8 mouse cellular contexts compared by ENCODE assay signal in genomic region chrX:20961477-20962378, GRCm38 (mm10). TPM values are rescaled to one million over a fixed set of nuclear protein-coding genes. Genes with fewer than 3 reads are reported as not detected.
A peak's percentile ranks its signal among the peaks of the same experiment; 100 is the strongest.
DNase-seq lines count a peak whose midpoint lies in the region; ATAC-seq and TF ChIP-seq lines count a peak whose summit lies in the region.

TSS of gene Uxt (minus strand) at chrX:20962017.

- no peaks in the 10 kb centered on the region for H3K27me3 ChIP-seq in forebrain, embryonic 16.5 days (replicated peaks; ENCODE audit: control insufficient read depth, insufficient read depth, low read length)
- no peaks in the 10 kb centered on the region for H3K27me3 ChIP-seq in lung, embryonic 15.5 days

- H3K4me1 ChIP-seq in ES-E14 (ENCODE audit: control insufficient read depth in 2 of 2, insufficient read depth in 2 of 2, low read length in 2 of 2, poor library complexity in 1 of 2): no peaks in the 10 kb centered on the region
- H3K4me1 ChIP-seq in forebrain, embryonic 16.5 days (replicated peaks; ENCODE audit: control insufficient read depth, insufficient read depth, low read length): 0 out of 2 replicates have a peak, but pooled peaks cover 3% of the 10 kb centered on the region
- no peaks in the 10 kb centered on the region for H3K4me1 ChIP-seq in lung, embryonic 15.5 days

- WGBS in forebrain, embryonic 16.5 days: 25% methylated on average over 57 of the region's 57 CpGs
- 14% methylated on average over 57 of the region's 57 CpGs for WGBS in lung, embryonic 15.5 days

- H3K4me2 ChIP-seq in forebrain, embryonic 16.5 days (ENCODE audit: low read length): peak within 1 kb of the TSS; percentile 47
- H3K4me2 ChIP-seq in lung, embryonic 15.5 days: peak within 1 kb of the TSS; percentile 45

- H3K4me3 ChIP-seq in ES-E14 (ENCODE audit: insufficient read depth in 1 of 2, low read depth in 1 of 2, low read length in 2 of 2, poor library complexity in 1 of 2, severe bottlenecking in 1 of 2): peak within 1 kb of the TSS; percentile 83 to 87
- peak within 1 kb of the TSS; percentile 56 for H3K4me3 ChIP-seq in forebrain, embryonic 16.5 days (replicated peaks; ENCODE audit: low read length)
- H3K4me3 ChIP-seq in lung, embryonic 15.5 days: peak within 1 kb of the TSS; percentile 55

- peak within 1 kb of the TSS; percentile 90 for H3K27ac ChIP-seq in ES-E14 (ENCODE audit: insufficient read depth, low read depth, low read length, poor library complexity, severe bottlenecking)
- H3K27ac ChIP-seq in forebrain, embryonic 16.5 days (ENCODE audit: low read length): peak within 1 kb of the TSS; percentile 69
- H3K27ac ChIP-seq in lung, embryonic 15.5 days: peak within 1 kb of the TSS; percentile 75

- H3K9ac ChIP-seq in ES-E14 (ENCODE audit: insufficient read depth, low read depth, low read length, poor library complexity, severe bottlenecking): peak within 1 kb of the TSS; percentile 88
- peak within 1 kb of the TSS; percentile 55 for H3K9ac ChIP-seq in forebrain, embryonic 16.5 days (replicated peaks; ENCODE audit: low read depth, low read length)
- peak within 1 kb of the TSS; percentile 27 for H3K9ac ChIP-seq in lung, embryonic 15.5 days

- ATAC-seq in forebrain, embryonic 16.5 days: peak; percentile 98
- peak; percentile 98 for ATAC-seq in lung, embryonic 15.5 days (ENCODE audit: borderline replicate concordance, extremely low read depth, low FRiP score, low TSS enrichment)

- in situ Hi-C loops in ES-E14 (cut with MboI; ENCODE audit: low sequenced_read_pairs in 2 of 2, unreplicated experiment in 2 of 2): no loop called here

- intact Hi-C loops in heart, postnatal 36 days (cut with DNase I): no loop called here

- no peaks in the 10 kb centered on the region for H3K36me3 ChIP-seq in ES-E14 (ENCODE audit: control insufficient read depth, insufficient read depth, low read length, poor library complexity, severe bottlenecking)
- H3K36me3 ChIP-seq in forebrain, embryonic 16.5 days (ENCODE audit: control insufficient read depth, insufficient read depth): no peaks in the 10 kb centered on the region
- no peaks in the 10 kb centered on the region for H3K36me3 ChIP-seq in lung, embryonic 15.5 days

- H3K9me3 ChIP-seq in ES-E14 (ENCODE audit: control insufficient read depth, insufficient read depth, low read depth, low read length): no peaks in the 10 kb centered on the region
- no peaks in the 10 kb centered on the region for H3K9me3 ChIP-seq in forebrain, embryonic 16.5 days (ENCODE audit: control insufficient read depth, low read length)
- H3K9me3 ChIP-seq in lung, embryonic 15.5 days: no peaks in the 10 kb centered on the region

- DNase-seq in ES-E14 (ENCODE audit: low read depth, low spot score): peak; percentile 77
- peak; percentile 90 for DNase-seq in cerebellum, adult 11-12 months
- DNase-seq in heart, postnatal 36 days: peak; percentile 87
- peak; percentile 84 to 85 for DNase-seq in layer of hippocampus, adult 8-10 months (ENCODE audit: low spot score in 2 of 2)
- DNase-seq in ovary, adult 18-20 months (ENCODE audit: low spot score): peak; percentile 85
- peak; percentile 83 for DNase-seq in thymus, postnatal 0 days (ENCODE audit: low spot score)

TF ChIP-seq in ES-E14, 5 proteins besides CTCF, POLR2A, EP300 and RAD21:
- no peak for TF ChIP-seq MAFK (IDR thresholded peaks at IDR 0.05; ENCODE audit: insufficient read depth, low read depth, low read length)
- TF ChIP-seq ZNF384 (IDR thresholded peaks at IDR 0.05; ENCODE audit: low read depth, low read length): no peak
- TF ChIP-seq CHD2 (IDR thresholded peaks at IDR 0.05; ENCODE audit: low read depth, low read length): 0 out of 2 replicates have a peak, but pooled peaks have one; percentile 40
- 0 out of 2 replicates have a peak, but pooled peaks have one; percentile 16 for TF ChIP-seq HCFC1 (IDR thresholded peaks at IDR 0.05; ENCODE audit: borderline replicate concordance, insufficient read depth, low read length)
- TF ChIP-seq ZC3H11A (IDR thresholded peaks at IDR 0.05; ENCODE audit: borderline replicate concordance, low read depth, low read length): no peak

RNA-seq across cellular contexts. Expression of gene Uxt, which starts in this region (rescaled TPM):
- total RNA-seq in ES-E14 (2012; rRNA removed): 37.0 and 41.5 TPM in 2 replicates
- polyA plus RNA-seq in forebrain, embryonic 16.5 days (2015; fragmentation: Nextera tagmentation; extraction: Ambion mirVana): 36.4 and 39.8 TPM in 2 replicates
- 10 to 100 TPM; 33.6 to 36.0 TPM for total RNA-seq in heart, postnatal 36 days (2021)
- 10 to 100 TPM; 12.5 to 16.5 (median 13.1) TPM for total RNA-seq in layer of hippocampus, adult 8-10 months (2022)
- polyA plus RNA-seq in lung, embryonic 15.5 days (2015; fragmentation: Nextera tagmentation; extraction: Ambion mirVana): 49.7 and 49.9 TPM in 2 replicates
- 111 and 112 TPM in 2 replicates for polyA plus RNA-seq in thymus, postnatal 0 days (2015; fragmentation: Nextera tagmentation; extraction: Ambion mirVana)

Comparison
In these comparisons a context has a peak if more than half of its experiments do, and no peak if none do; other contexts are left out.
1. Peak in every context shown above with its lines: DNase-seq, ATAC-seq, H3K4me3 ChIP-seq and H3K27ac ChIP-seq.
2. H3K9ac ChIP-seq: peak in every context shown above with its lines; median percentile 88 in ES-E14; 55 in forebrain, embryonic 16.5 days; 27 in lung, embryonic 15.5 days.